Mouse (Mus musculus) bone marrow, adult 2 months (tissue): ENCODE data around the gene Mgat5b. TPM values are rescaled to one million over a fixed set of nuclear protein-coding genes. Genes with fewer than 3 reads are reported as not detected.

ENCODE experiments used
- H3K27ac ChIP-seq: fragments of 200-500 bp; 2 replicates; pipeline ENCODE4 v1.5.1; 2012; ENCODE audit warnings: low read depth, mild to moderate bottlenecking, control low read depth, inconsistent platforms, low read length; ENCODE audit not compliant: control insufficient read depth, poor library complexity, insufficient read depth
- H3K4me1 ChIP-seq: fragments of 200-500 bp; 2 replicates; pipeline ENCODE4 v1.6.1; 2011; ENCODE audit warnings: low read length; ENCODE audit not compliant: control insufficient read depth, insufficient read depth
- H3K4me3 ChIP-seq: fragments of 200-500 bp; replicated peaks from 2 replicates; pipeline ENCODE3; 2011; ENCODE audit warnings: mild to moderate bottlenecking, low read depth, low read length, control low read depth; ENCODE audit not compliant: control insufficient read depth
- CTCF ChIP-seq: fragments of 200-500 bp; IDR thresholded peaks from 2 replicates; pipeline ENCODE4 v1.5.1; 2011; ENCODE audit warnings: low read length, control low read depth; ENCODE audit not compliant: control insufficient read depth, insufficient read depth
- POLR2A ChIP-seq: fragments of 200-500 bp; IDR thresholded peaks from 2 replicates; pipeline ENCODE4 v1.6.1; 2011; ENCODE audit warnings: low read depth, mild to moderate bottlenecking, control low read depth, low read length, borderline replicate concordance; ENCODE audit not compliant: control insufficient read depth
- WGBS: fragments of 180-500 bp; shearing (Covaris S2); methylation state at CpG from one replicate; pipeline ENCODE4 v1.1.7; 2018; 5-methylcytosine and 5-hydroxymethylcytosine counted together
- polyA plus RNA-seq: library from polyadenylated mRNA; stranded (reverse); fragments of >200 nt; gene quantifications from 2 replicates; pipeline ENCODE4 v1.2.4, GENCODE M21; 2011; ENCODE audit warnings: low replicate concordance; ENCODE audit not compliant: missing spikeins, insufficient read depth, insufficient read length

Mgat5b gene
- polyA plus RNA-seq, 1 experiment: not detected

- TF ChIP-seq POLR2A (no peak), CTCF (no peak)
- Histone ChIP-seq H3K27ac (no peak overlapping the region), H3K4me3 (no peak overlapping the region), H3K4me1 (peaks cover 2% of the 10 kb centered on the region; the same call in 1 of the 2 replicates)
- 6% methylated on average over 23 of the region's 23 CpGs for WGBS
Observed at GRCm38 (mm10) chr11:116905741-116906456, 12.8 kb upstream of the Mgat5b start.

- WGBS: 57% methylated on average over 16 of the region's 16 CpGs
- no peak for TF ChIP-seq POLR2A
- no peak for TF ChIP-seq CTCF
- H3K27ac ChIP-seq: no peak overlapping the region
- no peaks in the 10 kb centered on the region for H3K4me1 ChIP-seq
- no peak overlapping the region for H3K4me3 ChIP-seq
Observed at GRCm38 (mm10) chr11:116913573-116913972, 5.1 kb upstream of the Mgat5b start.

- TF ChIP-seq POLR2A: no peak
- no peak for TF ChIP-seq CTCF
- Histone ChIP-seq H3K27ac (no peak overlapping the region), H3K4me3 (no peak overlapping the region), H3K4me1 (no peaks in the 10 kb centered on the region)
- WGBS: 66% methylated on average over 5 of the region's 5 CpGs
Observed at GRCm38 (mm10) chr11:116914267-116914885, 4.3 kb upstream of the Mgat5b start.

- Histone ChIP-seq H3K4me3 (no peak overlapping the region), H3K4me1 (no peaks in the 10 kb centered on the region), H3K27ac (no peak overlapping the region)
- no peak for TF ChIP-seq POLR2A
- no peak for TF ChIP-seq CTCF
- WGBS: 70% methylated on average over 3 of the region's 3 CpGs
Observed at GRCm38 (mm10) chr11:116915241-116915640, 3.4 kb upstream of the Mgat5b start.

GRCm38 (mm10) chr11:116917361-116917760 lies 1.3 kb upstream of the Mgat5b start:
- no peak overlapping the region for H3K27ac ChIP-seq
- H3K4me1 ChIP-seq: no peaks in the 10 kb centered on the region; the same call in 1 of the 2 replicates
- no peak for TF ChIP-seq CTCF
- no peak for TF ChIP-seq POLR2A
- 40% methylated on average over 7 of the region's 7 CpGs for WGBS
- H3K4me3 ChIP-seq: no peak overlapping the region

GRCm38 (mm10) chr11:116919186-116920020 lies 740 bp downstream of the Mgat5b start:
- Histone ChIP-seq H3K4me3 (no peak overlapping the region), H3K27ac (no peak overlapping the region), H3K4me1 (no peaks in the 10 kb centered on the region; the same call in 1 of the 2 replicates)
- WGBS: 5% methylated on average over 58 of the region's 58 CpGs
- no peak for TF ChIP-seq CTCF
- no peak for TF ChIP-seq POLR2A

GRCm38 (mm10) chr11:116920746-116921145 lies 2.1 kb downstream of the Mgat5b start:
- Histone ChIP-seq H3K4me1 (no peaks in the 10 kb centered on the region; the same call in 1 of the 2 replicates), H3K4me3 (no peak overlapping the region), H3K27ac (no peak overlapping the region)
- no peak for TF ChIP-seq POLR2A
- no peak for TF ChIP-seq CTCF
- 3% methylated on average over 6 of the region's 6 CpGs for WGBS

- no peak overlapping the region for H3K27ac ChIP-seq
- no peak for TF ChIP-seq POLR2A
- TF ChIP-seq CTCF: no peak
- H3K4me1 ChIP-seq: no peaks in the 10 kb centered on the region; the same call in 1 of the 2 replicates
- WGBS: 39% methylated on average over 7 of the region's 7 CpGs
- no peak overlapping the region for H3K4me3 ChIP-seq
Observed at GRCm38 (mm10) chr11:116922058-116922457, 3.4 kb downstream of the Mgat5b start.
